Mouse (Mus musculus): ENCODE measurements around the gene Jmjd4.

- TF ChIP-seq TAL1 (IDR thresholded peaks at IDR 0.05; ENCODE audit: low read length) (no peak), GATA1 (IDR thresholded peaks at IDR 0.05; ENCODE audit: low read length) (no peak)
Measured at GRCm38 (mm10) chr11:59450230-59450771, 456 bp downstream of the Jmjd4 start.
